Mouse (Mus musculus): ENCODE measurements around the gene Aplp2.

GRCm38 (mm10) chr9:31195573-31195972 lies 16.0 kb downstream of the Aplp2 start:
- TF ChIP-seq CTCF (IDR thresholded peaks at IDR 0.05) (no peak), POLR2A (IDR thresholded peaks at IDR 0.05; ENCODE audit: insufficient read depth, low read depth, low read length) (no peak)

Measured in heart, adult 2 months (tissue).